Mouse (Mus musculus): ENCODE data around the gene Ube2a. TPM values are rescaled to one million over a fixed set of nuclear protein-coding genes. Genes with fewer than 3 reads are reported as not detected.

The Ube2a gene
- polyA plus RNA-seq (2015; fragmentation: Nextera tagmentation; extraction: Ambion mirVana): 105 and 107 TPM in 2 replicates

- ATAC-seq (ENCODE audit: insufficient read depth, low FRiP score): no peak
- Histone ChIP-seq H3K4me2 (ENCODE audit: low read depth, low read length) (peak within 1 kb of the TSS; percentile 59), H3K9ac (ENCODE audit: low read length) (peak within 1 kb of the TSS; percentile 83), H3K27ac (ENCODE audit: low read length) (peak within 1 kb of the TSS; percentile 70), H3K4me1 (ENCODE audit: control insufficient read depth, insufficient read depth, low read length) (no peaks in the 10 kb centered on the region), H3K36me3 (ENCODE audit: control insufficient read depth, insufficient read depth, low read length) (no peaks in the 10 kb centered on the region), H3K9me3 (replicated peaks; ENCODE audit: control insufficient read depth, low read length) (no peaks in the 10 kb centered on the region), H3K4me3 (replicated peaks; ENCODE audit: low read length) (peak within 1 kb of the TSS; percentile 71), H3K27me3 (ENCODE audit: control insufficient read depth, insufficient read depth, low read length) (no peaks in the 10 kb centered on the region)
- WGBS: 12% methylated on average over 8 of the region's 8 CpGs
These were observed at the start of gene Ube2a, which contains the start of gene C330007P06Rik for GRCm38 (mm10) chrX:36873765-36874164. Gene Ube2a, plus strand, starts transcription at chrX:36873900. Gene C330007P06Rik, minus strand, starts transcription at chrX:36874111.

- H3K4me3 ChIP-seq (replicated peaks; ENCODE audit: low read length): no peak overlapping the region
- H3K9ac ChIP-seq (ENCODE audit: low read length): no peak overlapping the region
- no peaks in the 10 kb centered on the region for H3K4me1 ChIP-seq (ENCODE audit: control insufficient read depth, insufficient read depth, low read length)
- no peaks in the 10 kb centered on the region for H3K27me3 ChIP-seq (ENCODE audit: control insufficient read depth, insufficient read depth, low read length)
- no peak for ATAC-seq (ENCODE audit: insufficient read depth, low FRiP score)
- no peaks in the 10 kb centered on the region for H3K9me3 ChIP-seq (replicated peaks; ENCODE audit: control insufficient read depth, low read length)
- H3K36me3 ChIP-seq (ENCODE audit: control insufficient read depth, insufficient read depth, low read length): no peaks in the 10 kb centered on the region
- H3K27ac ChIP-seq (ENCODE audit: low read length): no peak overlapping the region
- H3K4me2 ChIP-seq (ENCODE audit: low read depth, low read length): no peak overlapping the region
- WGBS: 79% methylated on average over 10 of the region's 10 CpGs
These were observed 49.6 kb upstream of the Ube2a start for GRCm38 (mm10) chrX:36823932-36824711.

- Histone ChIP-seq H3K4me3 (replicated peaks; ENCODE audit: low read length) (no peak overlapping the region), H3K27me3 (ENCODE audit: control insufficient read depth, insufficient read depth, low read length) (no peaks in the 10 kb centered on the region), H3K9ac (ENCODE audit: low read length) (no peak overlapping the region), H3K27ac (ENCODE audit: low read length) (no peak overlapping the region), H3K36me3 (ENCODE audit: control insufficient read depth, insufficient read depth, low read length) (no peaks in the 10 kb centered on the region), H3K9me3 (replicated peaks; ENCODE audit: control insufficient read depth, low read length) (no peaks in the 10 kb centered on the region), H3K4me1 (ENCODE audit: control insufficient read depth, insufficient read depth, low read length) (no peaks in the 10 kb centered on the region), H3K4me2 (ENCODE audit: low read depth, low read length) (no peak overlapping the region)
- 0 out of 2 replicates have a peak, but pooled peaks have one; percentile 16 for ATAC-seq (ENCODE audit: insufficient read depth, low FRiP score)
- WGBS: 56% methylated on average over 2 of the region's 2 CpGs
These were observed 48.7 kb upstream of the Ube2a start for GRCm38 (mm10) chrX:36825032-36825431.

- Histone ChIP-seq H3K9me3 (replicated peaks; ENCODE audit: control insufficient read depth, low read length) (no peaks in the 10 kb centered on the region), H3K9ac (ENCODE audit: low read length) (no peak overlapping the region), H3K4me2 (ENCODE audit: low read depth, low read length) (no peak overlapping the region), H3K36me3 (ENCODE audit: control insufficient read depth, insufficient read depth, low read length) (no peaks in the 10 kb centered on the region), H3K27ac (ENCODE audit: low read length) (no peak overlapping the region), H3K4me3 (replicated peaks; ENCODE audit: low read length) (no peak overlapping the region), H3K4me1 (ENCODE audit: control insufficient read depth, insufficient read depth, low read length) (no peaks in the 10 kb centered on the region), H3K27me3 (ENCODE audit: control insufficient read depth, insufficient read depth, low read length) (no peaks in the 10 kb centered on the region)
- 96% methylated on average over 4 of the region's 5 CpGs for WGBS
- no peak for ATAC-seq (ENCODE audit: insufficient read depth, low FRiP score)
These were observed 46.8 kb upstream of the Ube2a start for GRCm38 (mm10) chrX:36826873-36827272.

GRCm38 (mm10) chrX:36830271-36830670, 43.4 kb upstream of the Ube2a start:
- Histone ChIP-seq H3K4me3 (replicated peaks; ENCODE audit: low read length) (no peak overlapping the region), H3K4me1 (ENCODE audit: control insufficient read depth, insufficient read depth, low read length) (no peaks in the 10 kb centered on the region), H3K27ac (ENCODE audit: low read length) (no peak overlapping the region), H3K9me3 (replicated peaks; ENCODE audit: control insufficient read depth, low read length) (no peaks in the 10 kb centered on the region), H3K4me2 (ENCODE audit: low read depth, low read length) (no peak overlapping the region), H3K36me3 (ENCODE audit: control insufficient read depth, insufficient read depth, low read length) (no peaks in the 10 kb centered on the region), H3K27me3 (ENCODE audit: control insufficient read depth, insufficient read depth, low read length) (no peaks in the 10 kb centered on the region), H3K9ac (ENCODE audit: low read length) (no peak overlapping the region)
- WGBS: 31% methylated on average over 5 of the region's 5 CpGs
- no peak for ATAC-seq (ENCODE audit: insufficient read depth, low FRiP score)

- Histone ChIP-seq H3K4me2 (ENCODE audit: low read depth, low read length) (no peak overlapping the region), H3K9me3 (replicated peaks; ENCODE audit: control insufficient read depth, low read length) (no peaks in the 10 kb centered on the region), H3K4me3 (replicated peaks; ENCODE audit: low read length) (no peak overlapping the region), H3K36me3 (ENCODE audit: control insufficient read depth, insufficient read depth, low read length) (no peaks in the 10 kb centered on the region), H3K9ac (ENCODE audit: low read length) (no peak overlapping the region), H3K4me1 (ENCODE audit: control insufficient read depth, insufficient read depth, low read length) (no peaks in the 10 kb centered on the region), H3K27me3 (ENCODE audit: control insufficient read depth, insufficient read depth, low read length) (no peaks in the 10 kb centered on the region), H3K27ac (ENCODE audit: low read length) (no peak overlapping the region)
- no peak for ATAC-seq (ENCODE audit: insufficient read depth, low FRiP score)
- 53% methylated on average over 4 of the region's 4 CpGs for WGBS
These were observed 42.1 kb upstream of the Ube2a start for GRCm38 (mm10) chrX:36831632-36832031.

GRCm38 (mm10) chrX:36833397-36834084, 40.2 kb upstream of the Ube2a start:
- no peaks in the 10 kb centered on the region for H3K9me3 ChIP-seq (replicated peaks; ENCODE audit: control insufficient read depth, low read length)
- no peaks in the 10 kb centered on the region for H3K4me1 ChIP-seq (ENCODE audit: control insufficient read depth, insufficient read depth, low read length)
- peak overlapping the region; percentile 54 for H3K9ac ChIP-seq (ENCODE audit: low read length)
- H3K27me3 ChIP-seq (ENCODE audit: control insufficient read depth, insufficient read depth, low read length): no peaks in the 10 kb centered on the region
- H3K27ac ChIP-seq (ENCODE audit: low read length): no peak overlapping the region
- H3K4me2 ChIP-seq (ENCODE audit: low read depth, low read length): peak overlapping the region; percentile 44
- no peak for ATAC-seq (ENCODE audit: insufficient read depth, low FRiP score)
- 29% methylated on average over 19 of the region's 19 CpGs for WGBS
- no peaks in the 10 kb centered on the region for H3K36me3 ChIP-seq (ENCODE audit: control insufficient read depth, insufficient read depth, low read length)
- H3K4me3 ChIP-seq (replicated peaks; ENCODE audit: low read length): peak overlapping the region; percentile 25

- Histone ChIP-seq H3K27ac (ENCODE audit: low read length) (no peak overlapping the region), H3K4me3 (replicated peaks; ENCODE audit: low read length) (no peak overlapping the region), H3K4me2 (ENCODE audit: low read depth, low read length) (no peak overlapping the region), H3K36me3 (ENCODE audit: control insufficient read depth, insufficient read depth, low read length) (no peaks in the 10 kb centered on the region), H3K27me3 (ENCODE audit: control insufficient read depth, insufficient read depth, low read length) (no peaks in the 10 kb centered on the region), H3K4me1 (ENCODE audit: control insufficient read depth, insufficient read depth, low read length) (no peaks in the 10 kb centered on the region), H3K9ac (ENCODE audit: low read length) (no peak overlapping the region), H3K9me3 (replicated peaks; ENCODE audit: control insufficient read depth, low read length) (no peaks in the 10 kb centered on the region)
- 55% methylated on average over 6 of the region's 6 CpGs for WGBS
- no peak for ATAC-seq (ENCODE audit: insufficient read depth, low FRiP score)
These were observed 36.5 kb upstream of the Ube2a start for GRCm38 (mm10) chrX:36837069-36837676.

- no peaks in the 10 kb centered on the region for H3K27me3 ChIP-seq (ENCODE audit: control insufficient read depth, insufficient read depth, low read length)
- H3K27ac ChIP-seq (ENCODE audit: low read length): no peak overlapping the region
- H3K9ac ChIP-seq (ENCODE audit: low read length): no peak overlapping the region
- 49% methylated on average over 7 of the region's 7 CpGs for WGBS
- no peak overlapping the region for H3K4me2 ChIP-seq (ENCODE audit: low read depth, low read length)
- no peak for ATAC-seq (ENCODE audit: insufficient read depth, low FRiP score)
- no peaks in the 10 kb centered on the region for H3K9me3 ChIP-seq (replicated peaks; ENCODE audit: control insufficient read depth, low read length)
- no peak overlapping the region for H3K4me3 ChIP-seq (replicated peaks; ENCODE audit: low read length)
- no peaks in the 10 kb centered on the region for H3K36me3 ChIP-seq (ENCODE audit: control insufficient read depth, insufficient read depth, low read length)
- no peaks in the 10 kb centered on the region for H3K4me1 ChIP-seq (ENCODE audit: control insufficient read depth, insufficient read depth, low read length)
These were observed 34.3 kb upstream of the Ube2a start for GRCm38 (mm10) chrX:36839391-36839790.
